Mouse (Mus musculus) thymus, adult 2 months (tissue): ENCODE measurements at regions not wholly inside any gene's neighbourhood (a gene's known extent, or its start where the extent isn't known, plus 50 kb on each side); places are given as distances from the start of the nearest gene placed in this dataset.

Source experiments
- DNase-seq: peaks from one replicate; pipeline ENCODE4 v3.0.0; 2021
- H3K27ac ChIP-seq: fragments of 200-500 bp; 2 replicates; pipeline ENCODE4 v1.5.1; 2012; ENCODE audit warnings: low read length, control low read depth; ENCODE audit not compliant: control insufficient read depth, insufficient read depth
- H3K27me3 ChIP-seq: fragments of 200-500 bp; 2 replicates; pipeline ENCODE4 v1.6.1; 2012; ENCODE audit warnings: mild to moderate bottlenecking, low read length, moderate library complexity, mixed read lengths; ENCODE audit not compliant: control insufficient read depth, insufficient read depth
- H3K36me3 ChIP-seq: fragments of 200-500 bp; 2 replicates; pipeline ENCODE4 v1.6.1; 2012; ENCODE audit warnings: mild to moderate bottlenecking, low read length, moderate library complexity; ENCODE audit not compliant: control insufficient read depth, insufficient read depth
- H3K4me1 ChIP-seq: fragments of 200-500 bp; replicated peaks from 2 replicates; pipeline ENCODE4 v1.6.1; 2012; ENCODE audit warnings: low read length; ENCODE audit not compliant: control insufficient read depth, insufficient read depth
- H3K4me3 ChIP-seq: fragments of 200-500 bp; 2 replicates; pipeline ENCODE4 v1.5.1; 2012; ENCODE audit warnings: mild to moderate bottlenecking, low read length, control low read depth, moderate library complexity; ENCODE audit not compliant: control insufficient read depth, insufficient read depth
- CTCF ChIP-seq: fragments of 200-500 bp; IDR thresholded peaks from 2 replicates; pipeline ENCODE4 v1.5.1; 2012; ENCODE audit warnings: mild to moderate bottlenecking, control low read depth, low read length, moderate library complexity, borderline replicate concordance; ENCODE audit not compliant: control insufficient read depth, poor library complexity, insufficient read depth; ENCODE audit errors: extremely low read depth
- POLR2A ChIP-seq: fragments of 200-500 bp; IDR thresholded peaks from 2 replicates; pipeline ENCODE4 v1.6.1; 2012; ENCODE audit warnings: mild to moderate bottlenecking, low read length, control low read depth, moderate library complexity; ENCODE audit not compliant: control insufficient read depth, poor library complexity, insufficient read depth; ENCODE audit errors: extremely low read depth
- WGBS: fragments of 180-500 bp; shearing (Covaris S2); methylation state at CpG from one replicate; pipeline ENCODE4 v1.1.7; 2018; 5-methylcytosine and 5-hydroxymethylcytosine counted together

DNA sequence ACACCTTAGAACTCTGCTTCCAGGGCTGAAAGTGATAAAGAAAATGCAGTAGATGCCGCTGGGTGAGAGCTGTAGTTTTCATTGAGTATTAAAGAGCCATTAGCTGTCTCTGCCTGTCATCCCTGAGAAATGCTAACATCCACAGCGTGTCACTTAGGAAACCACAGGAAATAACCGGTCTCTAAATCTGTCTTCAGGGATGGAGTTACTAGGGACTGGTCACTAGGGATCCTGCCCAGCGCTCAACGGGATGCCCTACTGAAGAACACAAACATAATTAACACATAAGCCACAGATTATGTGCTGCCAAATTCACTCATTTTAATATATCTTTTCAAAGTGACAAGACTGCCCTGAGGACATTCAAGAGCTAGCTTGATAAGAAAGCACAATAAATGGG lies 329.3 kb upstream of the Cdh4 start:
- H3K27ac ChIP-seq: no peak overlapping the region
- H3K4me1 ChIP-seq: no peaks in the 10 kb centered on the region
- WGBS: 63% methylated on average over 5 of the region's 5 CpGs
- no peak overlapping the region for H3K4me3 ChIP-seq
- no peaks in the 10 kb centered on the region for H3K36me3 ChIP-seq
- DNase-seq: no peak
- no peaks in the 10 kb centered on the region for H3K27me3 ChIP-seq
- no peak for TF ChIP-seq CTCF
- TF ChIP-seq POLR2A: no peak

DNA sequence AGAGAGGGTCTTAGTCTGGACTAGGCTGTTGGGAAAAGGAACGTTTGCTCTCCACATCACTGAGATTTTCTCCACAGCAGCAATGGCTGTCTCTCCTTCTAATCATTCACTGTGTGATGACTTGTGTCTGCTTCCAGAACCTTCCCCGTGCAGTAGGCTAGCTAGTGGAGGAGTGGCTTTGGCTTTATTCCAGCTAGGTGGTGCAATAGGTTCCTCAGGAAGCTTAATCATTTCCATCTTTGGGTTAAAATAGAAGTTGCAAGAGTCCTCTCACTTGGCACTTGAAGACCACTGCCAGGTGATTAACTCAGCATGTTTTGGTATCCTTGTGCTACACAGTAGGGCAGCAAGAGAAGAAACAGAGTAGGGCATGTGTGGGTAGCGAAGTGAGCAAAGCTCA lies 314.2 kb upstream of the Cdh4 start:
- TF ChIP-seq CTCF: no peak
- no peak for TF ChIP-seq POLR2A
- H3K36me3 ChIP-seq: no peaks in the 10 kb centered on the region
- no peak for DNase-seq
- H3K27me3 ChIP-seq: no peaks in the 10 kb centered on the region
- WGBS: 50% methylated on average over 3 of the region's 3 CpGs
- no peaks in the 10 kb centered on the region for H3K4me1 ChIP-seq
- H3K27ac ChIP-seq: no peak overlapping the region
- no peak overlapping the region for H3K4me3 ChIP-seq

DNA sequence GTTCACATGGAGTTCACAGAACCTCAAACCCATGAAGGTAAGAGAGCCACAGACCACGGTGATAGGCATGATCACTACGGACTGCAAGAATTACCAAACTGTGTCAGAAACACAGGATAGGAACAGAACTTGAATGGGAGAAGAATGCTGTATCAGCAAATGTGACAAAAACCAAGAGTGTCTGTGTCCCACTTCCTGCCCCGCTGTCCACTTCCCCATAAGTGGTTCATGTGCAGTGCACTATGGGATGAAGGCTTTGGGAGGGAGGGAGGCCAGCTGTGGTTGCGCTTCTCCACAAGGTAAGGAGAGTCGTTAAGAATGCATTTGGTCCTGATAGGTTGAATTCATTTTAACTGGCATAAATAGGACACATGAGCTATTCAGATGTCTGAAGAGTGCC lies 313.8 kb upstream of the Cdh4 start:
- Histone ChIP-seq H3K4me3 (no peak overlapping the region), H3K4me1 (no peaks in the 10 kb centered on the region), H3K27ac (no peak overlapping the region), H3K36me3 (no peaks in the 10 kb centered on the region), H3K27me3 (no peaks in the 10 kb centered on the region)
- 25% methylated on average over 5 of the region's 5 CpGs for WGBS
- no peak for TF ChIP-seq CTCF
- TF ChIP-seq POLR2A: no peak
- no peak for DNase-seq

DNA sequence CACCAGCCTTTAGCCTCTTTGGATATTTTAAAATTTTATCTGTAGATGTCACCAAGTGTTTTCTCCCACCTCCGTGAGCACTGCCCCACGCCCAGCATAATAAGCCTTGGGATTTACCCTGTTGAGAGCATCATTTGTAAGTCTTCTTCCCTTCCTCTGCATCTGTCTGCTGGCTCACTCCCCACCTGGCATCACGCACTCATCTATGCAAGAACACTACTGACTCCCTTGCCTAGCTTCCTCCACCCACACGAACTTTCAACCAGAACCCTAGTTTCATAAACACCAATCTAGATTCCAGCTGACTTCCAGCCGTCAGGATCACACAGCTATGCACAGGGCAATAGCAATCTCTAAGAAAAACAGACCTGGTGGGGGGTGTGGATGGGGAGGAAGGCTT lies 311.2 kb upstream of the Cdh4 start:
- H3K4me1 ChIP-seq: no peaks in the 10 kb centered on the region

DNA sequence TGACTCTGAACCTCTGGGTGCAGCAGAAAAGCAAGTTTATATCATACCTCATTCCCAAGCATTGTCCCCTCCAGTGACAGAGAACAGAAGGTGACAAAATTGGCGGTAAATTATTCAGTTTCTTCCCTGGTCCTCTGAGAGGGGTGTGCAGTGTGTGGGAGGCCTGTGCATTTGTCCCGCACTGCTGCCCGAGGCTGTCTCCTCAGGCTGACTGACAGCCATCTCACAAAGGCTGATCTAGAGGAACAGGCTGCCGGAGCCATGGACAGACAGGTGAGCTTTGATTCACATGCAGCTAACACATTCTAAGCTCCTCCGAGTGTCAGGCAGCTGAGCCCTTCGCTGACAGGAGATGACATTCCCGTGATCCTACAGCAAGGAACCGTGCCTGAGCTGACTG lies 299.9 kb upstream of the Cdh4 start:
- no peak overlapping the region for H3K27ac ChIP-seq
- H3K4me3 ChIP-seq: no peak overlapping the region
- H3K4me1 ChIP-seq: no peaks in the 10 kb centered on the region
- H3K36me3 ChIP-seq: no peaks in the 10 kb centered on the region
- H3K27me3 ChIP-seq: no peaks in the 10 kb centered on the region
- 87% methylated on average over 8 of the region's 8 CpGs for WGBS
- TF ChIP-seq CTCF: no peak
- no peak for TF ChIP-seq POLR2A
- no peak for DNase-seq

More for the DNA sequence above, 311.2 kb upstream of the Cdh4 start:
- Histone ChIP-seq H3K36me3 (no peaks in the 10 kb centered on the region), H3K27ac (no peak overlapping the region), H3K27me3 (no peaks in the 10 kb centered on the region), H3K4me3 (no peak overlapping the region)
- WGBS: 79% methylated on average over 5 of the region's 5 CpGs
- DNase-seq: no peak
- no peak for TF ChIP-seq POLR2A
- no peak for TF ChIP-seq CTCF

DNA sequence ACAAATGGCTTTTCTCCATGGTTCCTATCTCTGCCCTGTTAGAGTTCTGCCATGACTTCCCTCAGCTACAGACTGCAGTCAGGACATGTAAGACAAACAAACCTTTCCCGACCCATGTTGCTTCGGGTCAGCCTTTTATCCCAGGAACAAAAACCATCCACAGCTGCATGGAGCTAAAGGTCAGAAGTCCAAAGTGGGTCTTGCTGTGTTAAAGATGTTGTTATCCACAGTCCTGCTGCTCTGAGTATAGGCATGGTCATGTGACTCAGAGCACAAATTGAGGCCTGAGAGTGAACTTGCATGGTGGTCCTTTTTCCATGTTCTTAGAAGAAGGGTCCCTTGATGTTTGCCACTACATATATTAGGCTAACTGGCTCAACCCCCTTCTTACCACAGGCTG lies 296.5 kb upstream of the Cdh4 start:
- WGBS: 76% methylated on average over 2 of the region's 2 CpGs
- H3K27ac ChIP-seq: no peak overlapping the region
- H3K4me3 ChIP-seq: no peak overlapping the region
- H3K27me3 ChIP-seq: no peaks in the 10 kb centered on the region
- no peak for TF ChIP-seq POLR2A
- no peak for TF ChIP-seq CTCF
- no peaks in the 10 kb centered on the region for H3K36me3 ChIP-seq
- no peaks in the 10 kb centered on the region for H3K4me1 ChIP-seq
- no peak for DNase-seq

DNA sequence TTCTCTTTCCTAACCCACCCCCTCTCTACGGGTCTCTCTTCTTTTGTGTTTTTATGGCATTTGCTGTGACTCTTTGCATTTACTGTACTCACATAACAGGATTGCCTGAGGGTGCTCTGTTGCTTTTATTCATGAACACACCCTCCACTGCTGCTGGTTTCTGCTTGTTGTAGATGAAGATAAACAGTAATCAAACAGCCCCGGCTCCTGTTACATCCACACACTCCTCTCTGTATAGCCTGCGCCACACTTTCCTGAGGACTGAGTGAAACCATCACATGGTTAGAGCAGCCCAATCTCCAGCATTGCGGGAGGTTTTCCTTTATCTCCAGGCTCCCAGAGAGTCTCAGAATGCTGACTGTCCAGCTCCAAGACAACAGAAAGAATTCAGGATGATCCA lies 296.0 kb upstream of the Cdh4 start:
- no peak for DNase-seq
- TF ChIP-seq POLR2A (no peak), CTCF (no peak)
- no peaks in the 10 kb centered on the region for H3K4me1 ChIP-seq
- WGBS: 74% methylated on average over 4 of the region's 4 CpGs
- H3K36me3 ChIP-seq: no peaks in the 10 kb centered on the region
- no peaks in the 10 kb centered on the region for H3K27me3 ChIP-seq
- no peak overlapping the region for H3K4me3 ChIP-seq
- H3K27ac ChIP-seq: no peak overlapping the region

DNA sequence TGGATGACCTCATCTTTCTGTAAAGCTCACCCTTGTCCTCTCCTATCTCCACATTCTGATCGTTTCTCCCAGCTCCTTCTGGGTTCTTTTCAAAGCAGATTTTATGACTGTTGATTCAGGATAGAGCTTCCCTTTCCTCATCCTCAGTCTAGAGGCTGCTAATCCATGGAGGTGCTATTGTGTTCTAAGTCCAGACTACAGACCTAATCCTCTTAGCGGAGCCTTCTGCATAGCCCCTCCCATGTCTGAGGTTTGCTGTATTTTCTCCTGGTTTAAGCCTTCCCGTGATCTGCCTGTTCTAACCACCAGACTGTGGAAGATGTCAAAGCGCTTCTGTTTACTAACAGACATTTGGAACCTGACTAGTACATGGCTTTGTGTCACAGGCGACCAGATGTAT lies 294.0 kb upstream of the Cdh4 start:
- WGBS: 70% methylated on average over 5 of the region's 5 CpGs
- no peak overlapping the region for H3K4me3 ChIP-seq
- H3K27ac ChIP-seq: no peak overlapping the region
- TF ChIP-seq POLR2A (no peak), CTCF (no peak)
- no peaks in the 10 kb centered on the region for H3K4me1 ChIP-seq
- no peak for DNase-seq
- no peaks in the 10 kb centered on the region for H3K27me3 ChIP-seq
- H3K36me3 ChIP-seq: no peaks in the 10 kb centered on the region
